Mouse (Mus musculus) urinary bladder, adult 2 months (tissue): ENCODE data around the gene Slc44a3. TPM values are rescaled to one million over a fixed set of nuclear protein-coding genes. Genes with fewer than 3 reads are reported as not detected.
A peak's percentile ranks its signal among the peaks of the same experiment; 100 is the strongest.
"Not testable (repeated sequence)": the region's sequence is repeated elsewhere in the genome, so short reads cannot be mapped to it uniquely, and the experiment has no call there.

Experiments
- DNase-seq: peaks from one replicate; pipeline ENCODE4 v3.0.0; 2022; ENCODE audit warnings: low spot score
- polyA plus RNA-seq: library from polyadenylated mRNA; depleted of rRNA; stranded (reverse); fragments of >200 nt; gene quantifications from 2 replicates; pipeline ENCODE4 v1.2.3, GENCODE M21; 2012

Gene Slc44a3
- polyA plus RNA-seq, 1 experiment: 15.7 TPM

DNA sequence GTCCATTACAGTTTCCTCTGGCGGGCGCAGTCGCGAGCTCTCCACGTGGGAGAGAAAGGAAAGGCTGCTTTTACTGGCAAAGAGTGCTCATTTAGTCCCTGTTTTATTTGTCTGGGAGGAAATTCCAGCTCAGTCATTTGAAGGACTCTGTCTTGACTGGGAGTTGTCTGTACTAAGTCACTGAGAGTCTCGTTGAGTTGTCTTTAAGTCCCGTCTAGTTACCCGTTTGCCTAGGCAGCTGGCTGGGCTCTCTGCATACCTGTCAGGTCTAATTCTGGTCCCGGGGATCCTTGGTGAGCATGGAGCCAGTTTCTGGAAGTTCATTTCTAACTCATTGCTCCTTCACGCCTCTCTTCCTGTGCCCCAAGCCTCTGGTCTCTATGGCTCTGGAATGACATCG is 20.5 kb upstream of the Slc44a3 start:
- DNase-seq: no peak

DNA sequence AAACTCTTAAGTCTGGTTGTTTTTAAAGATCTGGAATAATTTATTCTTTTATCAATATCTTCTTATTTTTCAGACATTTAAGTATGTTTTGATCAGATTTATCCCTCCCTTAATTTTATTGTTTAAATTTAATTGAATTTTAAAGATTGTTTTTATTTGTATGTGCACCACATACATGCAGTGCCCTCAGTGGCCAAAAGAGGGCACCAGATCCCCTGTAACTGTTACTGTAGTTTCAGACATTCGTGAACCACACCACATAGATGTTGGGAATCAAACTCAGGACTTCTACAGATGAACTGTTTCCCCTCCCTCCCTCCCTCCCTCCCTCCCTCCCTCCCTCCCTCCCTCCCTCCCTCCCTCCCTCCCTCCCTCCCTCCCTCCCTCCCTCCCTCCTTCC is 18.2 kb upstream of the Slc44a3 start:
- DNase-seq: no peak

DNA sequence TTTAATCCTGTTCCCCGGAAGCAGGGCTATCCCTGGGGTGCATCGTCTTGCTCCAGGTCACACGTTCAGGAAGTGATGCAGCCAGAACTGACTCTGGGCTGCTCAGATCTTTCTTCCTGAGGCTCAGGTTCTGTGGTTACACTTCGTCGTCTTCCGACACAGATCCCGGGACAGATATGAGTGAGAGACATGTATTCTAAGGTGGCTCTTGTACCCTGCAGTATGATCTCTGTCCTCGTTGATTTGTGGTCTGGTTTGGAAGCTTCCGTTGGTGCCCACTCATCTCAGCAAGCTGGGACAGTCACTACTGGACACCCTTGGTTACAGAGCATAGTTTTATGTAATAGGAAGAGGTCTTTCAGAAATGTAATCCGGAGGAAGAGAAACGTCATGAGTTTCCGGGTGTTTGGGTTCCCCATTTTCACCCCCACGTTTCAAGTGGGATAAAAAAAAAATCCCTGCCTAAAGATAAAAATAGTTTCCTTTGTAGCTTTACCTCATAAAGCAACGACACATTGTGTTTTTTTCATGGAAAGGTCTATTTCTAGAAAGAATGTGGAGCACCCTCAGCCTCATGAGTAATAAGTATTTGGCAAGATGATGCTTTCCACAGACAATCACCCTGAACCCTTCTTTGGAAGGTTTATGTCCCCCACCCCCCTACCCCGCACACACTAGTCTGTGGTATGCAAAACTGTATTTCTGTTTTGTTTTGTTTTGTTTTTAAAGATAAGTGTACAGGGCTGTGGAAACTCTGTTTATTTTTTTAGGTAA is 15.8 kb upstream of the Slc44a3 start:
- DNase-seq: no peak

DNA sequence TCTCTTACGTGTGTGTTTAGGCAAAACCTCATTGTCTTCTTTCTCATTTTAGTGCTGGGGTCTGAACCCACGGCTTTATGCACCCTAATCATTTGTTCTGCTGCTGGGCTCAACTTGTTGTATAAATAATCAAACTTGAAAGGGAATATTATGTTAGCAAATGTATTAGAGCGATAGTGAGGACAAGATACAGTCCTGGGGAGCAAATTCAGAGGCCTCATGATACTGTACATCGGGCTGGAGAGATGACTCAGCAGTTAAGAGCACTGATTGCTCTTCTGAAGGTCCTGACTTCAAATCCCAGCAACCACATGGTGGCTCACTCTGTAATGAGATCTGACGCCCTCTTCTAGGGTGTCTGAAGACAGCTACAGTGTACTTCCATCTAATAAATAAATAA is 8.4 kb upstream of the Slc44a3 start:
- no peak for DNase-seq

DNA sequence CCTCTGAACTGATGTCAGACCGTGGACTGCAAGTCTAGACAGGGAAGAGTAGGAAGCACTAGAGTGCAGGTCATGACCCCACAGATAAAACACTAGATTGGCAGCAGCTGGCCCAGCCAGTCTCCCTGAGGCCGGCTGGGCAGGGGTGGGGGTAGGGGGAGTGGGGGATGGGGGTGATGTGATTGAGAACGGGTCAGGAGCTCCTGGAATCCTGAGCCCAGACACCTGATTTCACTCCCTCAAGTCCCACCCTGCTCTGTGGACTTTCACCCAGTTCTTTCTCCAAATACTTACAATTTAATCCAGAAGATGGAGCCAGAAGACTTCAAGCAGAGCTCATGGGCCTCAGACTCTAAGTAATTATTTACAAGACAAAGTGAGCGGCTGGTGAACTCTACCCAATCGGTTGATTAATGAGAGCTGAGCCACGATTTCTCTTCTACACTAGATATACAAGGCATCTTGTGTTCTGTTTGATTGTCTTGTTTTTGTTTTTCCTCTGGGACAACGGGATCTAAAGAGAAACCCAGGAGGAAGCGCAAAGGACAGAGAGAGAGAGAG is 7.7 kb upstream of the Slc44a3 start:
- no peak for DNase-seq

DNA sequence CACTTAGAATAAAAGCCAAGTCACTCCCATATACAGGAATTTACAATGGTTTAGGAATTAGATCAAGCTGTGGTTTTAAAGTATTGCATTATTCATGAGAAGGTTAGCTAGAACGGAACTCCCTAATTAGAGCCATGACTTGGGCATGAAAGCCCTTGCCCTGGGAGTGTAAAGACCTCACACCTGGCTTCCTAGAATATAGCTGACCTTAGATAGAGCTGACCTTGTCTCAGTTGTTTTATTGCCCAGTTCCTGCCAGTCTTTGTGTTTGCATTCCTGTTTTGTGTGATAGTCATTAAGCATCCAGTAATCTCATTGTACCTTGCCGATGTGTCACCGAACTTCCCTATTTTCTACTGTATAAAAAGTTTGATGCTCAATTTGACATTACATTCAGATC is 6.6 kb upstream of the Slc44a3 start:
- not testable (repeated sequence) for DNase-seq

DNA sequence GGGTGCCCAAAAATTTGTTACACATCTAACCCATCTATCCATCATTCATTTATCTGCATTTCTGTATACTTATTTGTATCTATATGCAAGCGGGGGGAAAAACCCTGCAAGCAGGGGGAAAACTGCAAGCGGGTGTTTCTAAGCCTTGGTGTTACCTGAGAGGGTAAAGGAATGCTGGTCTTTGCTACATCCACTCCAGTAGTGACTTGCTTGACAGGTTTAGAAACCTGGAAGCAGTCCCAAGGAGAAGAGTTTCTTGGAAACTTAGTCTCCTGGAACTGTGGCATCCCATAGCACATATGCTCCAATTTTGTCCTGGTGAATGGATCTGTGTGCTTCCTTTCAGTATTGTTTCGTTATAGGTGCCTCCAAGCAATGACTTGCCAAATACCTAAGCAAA is 5.8 kb upstream of the Slc44a3 start:
- no peak for DNase-seq

DNA sequence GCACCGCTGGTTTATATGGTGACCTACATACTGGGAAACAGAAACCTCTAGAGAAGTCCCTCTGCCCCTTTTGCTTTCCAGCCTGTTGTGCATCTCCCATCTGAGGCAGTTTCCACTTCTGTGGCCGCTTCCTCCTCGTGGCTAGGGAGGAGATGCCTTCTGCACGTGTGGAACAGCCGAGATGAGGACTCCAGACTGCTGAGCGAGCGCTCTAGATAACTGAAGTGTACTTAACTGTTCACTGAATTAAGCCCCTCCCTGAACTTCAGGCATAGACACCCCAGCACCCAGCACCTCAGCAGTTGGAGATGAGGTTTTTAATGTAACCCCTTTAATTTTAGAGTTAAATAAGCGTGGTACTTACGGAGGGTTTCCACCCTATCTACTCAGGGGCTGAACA is 4.6 kb upstream of the Slc44a3 start:
- DNase-seq: no peak

DNA sequence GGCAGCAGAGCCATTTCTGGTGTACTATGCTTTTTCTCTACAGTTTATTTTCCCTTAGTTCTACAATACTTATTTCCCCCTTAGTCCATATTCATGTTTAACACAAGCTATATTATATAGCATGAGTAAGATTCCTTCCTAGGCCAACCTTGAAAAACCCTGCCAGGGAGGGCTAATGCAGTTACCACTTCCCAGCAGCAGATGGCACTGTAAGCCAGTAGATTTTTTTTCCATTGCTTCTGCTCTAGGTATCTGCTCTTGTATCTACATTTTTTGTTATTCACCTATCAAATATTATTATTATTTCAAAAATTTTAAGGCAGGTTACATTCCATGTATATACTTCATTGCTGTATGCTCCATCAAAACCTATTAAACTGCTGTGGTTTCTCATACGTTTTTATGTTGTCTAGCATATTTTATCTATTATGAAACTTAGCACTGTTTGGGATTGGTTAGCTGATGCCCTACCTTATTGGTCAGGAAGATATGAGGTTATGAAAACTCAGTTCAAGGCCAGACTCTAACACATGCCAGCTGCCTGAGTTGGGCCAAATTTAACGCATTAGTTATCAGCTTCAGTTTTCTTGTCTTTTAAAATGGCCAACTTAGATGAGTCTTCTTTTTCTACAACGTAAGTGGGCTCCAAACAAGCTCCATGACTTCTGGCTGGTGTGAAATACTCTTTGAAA is 3.8 kb upstream of the Slc44a3 start:
- DNase-seq: no peak

DNA sequence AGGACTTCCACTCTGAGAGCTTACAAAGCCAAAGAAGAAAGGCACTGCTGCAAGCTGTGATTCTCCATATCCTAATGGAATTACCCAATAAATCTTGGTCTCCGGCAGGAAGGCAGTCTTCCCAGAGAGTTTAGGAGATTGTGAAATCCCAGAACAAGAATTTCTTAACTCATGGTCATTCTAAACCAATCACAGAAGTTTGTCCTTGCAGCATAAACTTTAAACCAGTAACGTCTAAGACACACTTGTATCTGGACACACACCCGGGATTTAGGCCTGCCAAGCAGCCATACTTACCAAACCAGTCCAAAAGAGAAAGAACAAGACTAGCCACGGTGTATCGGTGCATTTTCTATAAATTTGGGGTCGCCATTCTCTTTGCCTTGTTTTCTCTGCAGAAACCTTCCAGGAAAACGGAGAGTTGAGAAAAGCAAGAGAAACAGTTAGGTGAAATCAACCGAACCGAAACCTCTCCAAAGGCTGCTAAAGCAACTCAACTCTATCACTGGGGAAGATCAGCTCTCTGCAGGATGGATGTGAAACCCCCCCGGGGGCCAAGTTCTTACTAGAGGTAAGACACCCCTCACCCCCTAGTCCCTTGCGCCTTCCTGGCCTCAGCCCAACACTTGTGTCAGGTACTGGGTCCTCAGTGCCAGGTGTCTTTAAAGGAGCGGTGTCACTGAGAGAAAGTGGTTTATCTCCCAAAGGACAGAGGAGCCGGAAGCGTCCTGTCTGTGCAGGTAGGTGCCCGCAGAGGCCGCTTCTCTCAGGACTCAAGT is 645 bp downstream of the Slc44a3 start:
- peak; percentile 28 for DNase-seq

DNA sequence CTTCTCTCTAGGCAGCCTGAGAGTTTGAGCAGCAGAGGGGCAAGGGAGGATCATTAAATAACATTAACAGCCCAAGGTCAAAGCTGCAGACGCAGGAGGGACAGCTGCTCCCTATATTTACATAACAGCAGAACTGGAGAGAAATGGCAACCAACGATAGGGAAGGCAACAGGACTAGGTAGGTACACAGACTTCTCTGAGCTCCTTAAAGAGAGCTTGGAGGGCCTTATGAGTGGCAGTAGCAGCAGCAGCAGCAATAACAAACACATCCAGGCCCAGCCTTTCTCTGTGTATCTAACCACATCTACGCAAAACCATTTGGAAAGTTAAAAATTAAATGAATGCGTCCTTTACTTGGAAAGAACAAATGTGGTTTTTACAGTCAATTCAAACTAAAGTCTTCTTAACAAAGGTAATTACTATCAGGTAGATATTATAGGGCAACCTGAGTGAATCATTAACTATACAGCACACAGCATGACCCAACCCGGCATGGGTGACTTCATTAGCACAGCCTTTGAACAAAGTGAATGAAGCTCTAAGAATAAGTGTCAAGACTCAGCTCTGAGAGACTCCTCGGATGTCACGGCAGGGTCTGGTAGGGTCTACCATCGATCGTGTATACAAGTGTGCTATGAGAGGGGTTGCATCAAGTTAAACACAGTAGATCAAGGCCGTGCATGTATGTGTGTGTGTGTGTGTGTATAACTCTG is 1.5 kb downstream of the Slc44a3 start:
- no peak for DNase-seq

DNA sequence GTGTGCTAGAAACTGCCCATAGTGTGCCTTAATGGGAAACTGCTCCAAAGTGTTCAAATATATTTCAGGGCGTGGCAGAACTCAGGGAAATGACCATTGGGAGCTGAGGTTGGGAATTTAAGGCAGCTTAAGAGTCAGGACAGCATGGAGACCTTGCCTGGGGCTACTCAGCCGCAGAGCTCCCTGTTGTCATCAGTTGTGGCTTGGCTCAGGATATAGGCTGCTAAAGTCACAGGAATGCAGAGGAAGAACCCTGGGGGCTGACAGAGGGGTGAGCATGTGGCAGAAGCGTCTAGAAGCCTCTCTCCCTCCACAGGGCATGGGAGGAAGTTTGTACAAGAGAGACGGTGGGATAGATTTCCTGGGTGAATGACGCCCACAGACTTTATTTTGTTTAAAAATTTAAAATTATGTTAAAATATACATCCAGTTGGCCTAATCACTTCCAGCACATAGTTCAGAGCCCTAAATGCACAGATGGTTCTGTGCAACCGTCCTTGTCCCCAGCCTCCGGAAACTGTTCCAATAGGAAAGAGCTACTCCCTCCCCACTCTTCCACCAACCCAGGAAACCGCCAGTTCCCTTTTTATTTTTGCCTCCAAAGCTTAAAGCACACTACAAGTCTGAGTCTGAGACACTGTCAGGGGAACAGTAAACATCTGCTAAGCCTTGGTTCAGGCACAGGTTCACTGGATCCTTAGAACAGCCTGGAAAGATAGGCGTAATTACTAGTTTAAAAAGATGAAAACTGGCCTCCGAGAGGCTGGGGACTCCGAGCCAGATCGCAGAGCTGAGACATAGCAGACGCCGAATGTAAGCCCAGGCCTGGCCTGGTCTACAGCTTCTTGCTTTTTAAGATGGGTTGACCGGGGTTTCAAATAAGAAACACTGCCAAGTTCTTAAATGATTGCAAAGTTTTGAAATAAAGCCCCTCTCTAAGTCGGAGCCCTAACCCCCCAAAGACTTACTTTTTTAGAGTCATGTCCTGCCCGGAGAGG is 5.8 kb downstream of the Slc44a3 start:
- DNase-seq: no peak

DNA sequence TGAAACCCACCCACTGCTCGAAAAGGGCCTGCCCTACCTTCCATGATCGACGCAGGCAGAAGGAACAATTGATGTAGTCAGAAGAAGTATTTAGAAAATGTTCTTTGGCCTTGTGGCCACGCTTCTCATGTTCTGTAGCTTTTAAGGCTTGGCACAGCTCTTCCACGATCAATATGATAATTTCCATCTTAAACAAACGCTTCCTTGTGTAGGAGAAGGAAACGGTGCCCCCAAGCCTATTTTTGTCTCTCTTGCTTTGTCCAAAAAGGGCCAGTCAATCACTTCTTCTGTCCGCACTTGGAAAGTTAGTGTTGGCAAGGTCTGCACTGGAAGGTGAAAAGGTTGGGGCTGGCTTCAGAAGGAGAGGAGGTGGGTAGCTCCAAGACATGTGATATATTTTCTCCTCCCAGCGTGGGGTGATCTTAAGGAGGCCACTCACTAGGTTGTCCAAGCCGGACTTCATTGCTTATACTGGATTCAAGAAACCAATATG is 10.5 kb downstream of the Slc44a3 start:
- no peak for DNase-seq

DNA sequence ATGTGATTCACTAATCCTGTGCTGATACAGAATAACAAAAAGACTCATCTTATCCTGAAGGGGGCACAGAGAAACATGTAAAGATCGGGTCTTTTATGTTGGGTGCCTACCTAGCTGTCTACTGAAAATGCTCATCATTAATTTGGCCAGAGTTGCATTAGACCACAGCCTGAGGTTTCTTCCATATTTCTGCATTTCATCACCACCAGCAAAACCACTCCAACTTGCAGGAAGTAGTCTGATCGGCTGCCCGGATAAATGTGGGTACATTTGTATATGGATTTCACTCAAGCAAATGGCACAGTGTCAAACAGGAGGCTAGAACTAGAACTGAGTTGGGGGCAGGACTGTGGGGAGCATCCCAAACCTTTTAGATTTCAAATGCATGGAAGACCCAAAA is 11.1 kb downstream of the Slc44a3 start:
- DNase-seq: no peak

DNA sequence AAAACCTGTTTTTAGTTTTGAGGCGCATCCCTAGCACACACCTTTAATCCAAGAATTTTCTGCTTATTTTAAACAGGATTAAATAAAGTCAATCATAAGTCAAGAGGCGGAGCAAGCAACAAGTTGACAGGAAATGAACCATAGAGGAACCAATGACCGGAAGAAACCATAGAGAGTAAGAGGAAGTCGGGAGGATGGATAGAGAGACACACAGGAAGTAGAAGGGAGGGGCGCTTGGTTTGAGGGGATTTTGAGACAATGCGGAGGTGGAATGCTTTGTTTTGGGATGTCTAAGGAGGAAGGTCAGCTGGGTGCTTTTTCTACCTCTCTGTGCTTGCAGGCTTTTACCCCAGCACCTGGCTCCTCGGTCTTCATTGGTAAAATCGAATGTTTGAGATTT is 15.2 kb downstream of the Slc44a3 start:
- DNase-seq: no peak

DNA sequence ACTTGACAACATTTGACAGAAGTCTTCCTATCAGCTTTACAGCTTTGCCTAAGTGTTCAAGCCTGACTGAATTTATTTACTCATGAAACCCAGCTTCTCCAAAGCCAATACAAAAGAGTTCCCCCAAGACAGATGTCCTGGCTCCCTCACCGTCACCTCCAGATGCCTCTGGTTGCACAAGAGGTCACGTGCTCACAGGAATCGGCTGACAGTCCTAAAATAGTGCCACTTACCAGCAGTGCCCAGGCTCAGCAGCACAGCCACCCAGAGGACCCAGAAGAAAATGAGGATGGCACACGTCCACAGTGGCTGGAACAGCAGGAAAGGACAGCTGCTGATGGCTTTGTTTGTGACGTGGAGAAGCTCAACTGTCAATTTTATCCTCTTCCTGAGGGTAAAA is 23.1 kb downstream of the Slc44a3 start:
- DNase-seq: no peak

DNA sequence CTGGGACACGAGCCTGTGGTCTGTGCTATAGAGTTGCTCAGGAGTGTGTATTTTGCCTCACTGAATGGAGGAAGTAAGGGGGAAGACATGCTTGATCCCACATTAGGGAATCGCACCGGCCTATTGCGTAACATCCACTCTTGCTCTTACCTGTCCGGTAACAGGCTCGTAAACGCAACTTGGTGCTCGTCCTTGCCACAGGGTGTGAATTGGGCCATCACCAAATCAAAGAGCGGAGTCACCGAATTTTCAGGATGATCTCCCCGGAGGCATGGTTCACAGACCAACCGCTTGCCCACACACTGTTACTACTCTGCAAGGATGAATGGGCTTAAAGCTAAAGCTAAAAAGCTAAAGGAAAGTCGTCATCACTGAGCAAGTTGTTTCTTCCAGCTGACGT is 24.5 kb downstream of the Slc44a3 start:
- DNase-seq: no peak

DNA sequence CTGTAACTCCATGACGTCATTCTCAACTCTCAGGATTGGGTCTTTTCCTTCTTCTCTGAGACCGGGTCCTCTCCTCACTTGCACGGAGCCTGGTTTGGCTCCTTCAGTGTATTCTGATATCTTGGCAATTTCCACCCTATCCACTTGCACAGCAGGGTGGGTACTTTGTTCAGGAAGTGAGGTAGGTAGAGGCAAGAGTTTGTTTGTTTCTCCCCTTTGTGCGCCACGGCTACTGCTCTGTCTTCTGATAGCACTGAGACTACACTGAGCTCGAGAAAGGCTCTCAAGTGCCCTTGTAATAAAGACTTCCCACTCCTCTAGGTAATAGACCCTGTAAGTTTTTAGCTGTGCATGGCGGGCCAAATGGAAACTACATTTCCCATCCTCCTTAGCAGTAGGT is 25.4 kb downstream of the Slc44a3 start:
- no peak for DNase-seq

DNA sequence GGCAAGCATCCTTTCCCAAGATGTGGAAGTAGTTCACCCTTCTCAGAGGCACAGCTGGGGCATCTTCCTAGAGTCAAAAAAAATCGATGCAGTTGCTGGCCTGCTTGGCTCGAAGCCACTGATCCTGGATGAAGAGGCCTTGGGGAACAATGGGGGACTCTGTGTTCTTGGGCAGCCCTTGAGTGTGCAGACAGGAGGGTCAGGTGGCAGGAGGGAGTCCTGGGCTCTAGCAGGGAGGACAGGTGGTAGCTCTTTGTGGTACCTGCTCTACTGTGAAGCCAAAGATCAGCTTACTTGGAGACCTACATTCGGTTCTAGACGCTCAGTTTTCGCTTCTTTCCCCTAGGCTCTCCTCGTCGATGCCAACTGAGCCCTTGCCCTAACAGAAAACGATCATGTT is 26.0 kb downstream of the Slc44a3 start:
- no peak for DNase-seq

DNA sequence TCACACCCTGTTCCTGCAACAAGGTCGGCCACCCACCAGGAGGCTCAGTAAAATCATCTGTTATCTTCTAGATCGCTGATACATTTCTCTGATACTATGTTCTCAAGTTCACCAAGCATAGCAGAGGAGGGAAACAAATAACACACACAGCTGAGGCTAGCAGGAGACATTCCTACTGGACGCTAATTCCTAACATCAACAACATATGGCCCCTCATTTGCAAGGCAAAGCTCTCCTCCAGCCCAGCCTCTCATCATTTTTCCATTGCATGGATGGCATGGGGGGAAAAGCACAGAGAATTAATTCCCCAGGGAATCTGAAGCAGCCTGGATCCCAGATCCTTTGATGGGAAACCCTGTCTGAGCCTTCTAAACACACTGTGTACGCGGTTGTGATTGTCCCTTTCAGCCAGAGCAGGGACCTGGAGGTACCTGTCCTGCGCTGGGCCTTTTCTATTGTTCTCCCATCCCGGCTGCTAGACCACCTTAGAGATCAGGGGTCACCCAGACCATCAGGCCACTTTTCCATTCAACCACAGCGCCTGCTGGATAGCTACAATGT is 27.2 kb downstream of the Slc44a3 start:
- DNase-seq: no peak
